Mouse (Mus musculus) embryonic fibroblast, embryonic 13.5 days (primary cell): ENCODE results near the gene Scamp2.

ENCODE experiments used
- CTCF ChIP-seq: IDR thresholded peaks from 2 replicates; pipeline ENCODE4 v1.5.1; 2011; ENCODE audit warnings: mild to moderate bottlenecking, control low read depth, low read length, moderate library complexity, borderline replicate concordance; ENCODE audit not compliant: insufficient read depth
- POLR2A ChIP-seq: IDR thresholded peaks from 2 replicates; pipeline ENCODE4 v1.6.1; 2011; ENCODE audit warnings: low read depth, mild to moderate bottlenecking, control low read depth, low read length, moderate library complexity

DNA sequence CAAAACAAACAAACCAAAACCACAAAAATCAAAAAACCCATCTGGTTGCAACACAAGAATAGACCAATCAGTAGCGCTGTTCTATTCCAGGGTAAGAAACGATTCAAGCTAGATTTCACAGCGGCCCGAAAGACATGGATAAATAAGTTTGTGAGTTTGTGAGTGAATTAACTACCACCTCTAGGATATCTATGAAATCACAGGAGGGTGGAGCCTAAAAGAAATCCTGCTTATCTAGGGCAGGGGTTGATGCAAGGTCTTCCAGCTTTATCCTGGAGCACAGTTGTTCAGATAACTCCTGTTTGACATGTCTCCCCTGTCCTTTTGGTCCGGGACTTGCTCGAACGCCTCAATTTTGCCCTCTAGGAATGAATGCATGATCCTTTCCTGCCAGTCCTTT is 480 bp upstream of the Scamp2 start:
- TF ChIP-seq POLR2A (no peak), CTCF (no peak)
